Mouse (Mus musculus) stomach, postnatal 0 days (tissue): ENCODE measurements at regions not wholly inside any gene's neighbourhood (a gene's known extent, or its start where the extent isn't known, plus 50 kb on each side); places are given as distances from the start of the nearest gene placed in this dataset.

Experiments
- CTCF ChIP-seq: IDR thresholded peaks from 2 replicates; pipeline ENCODE4 v1.5.1; 2016; ENCODE audit warnings: antibody characterized with exemption, low read depth, mild to moderate bottlenecking, moderate library complexity
- EP300 ChIP-seq: optimal IDR thresholded peaks from 2 replicates; pipeline ENCODE3; 2016; ENCODE audit warnings: antibody characterized with exemption

DNA sequence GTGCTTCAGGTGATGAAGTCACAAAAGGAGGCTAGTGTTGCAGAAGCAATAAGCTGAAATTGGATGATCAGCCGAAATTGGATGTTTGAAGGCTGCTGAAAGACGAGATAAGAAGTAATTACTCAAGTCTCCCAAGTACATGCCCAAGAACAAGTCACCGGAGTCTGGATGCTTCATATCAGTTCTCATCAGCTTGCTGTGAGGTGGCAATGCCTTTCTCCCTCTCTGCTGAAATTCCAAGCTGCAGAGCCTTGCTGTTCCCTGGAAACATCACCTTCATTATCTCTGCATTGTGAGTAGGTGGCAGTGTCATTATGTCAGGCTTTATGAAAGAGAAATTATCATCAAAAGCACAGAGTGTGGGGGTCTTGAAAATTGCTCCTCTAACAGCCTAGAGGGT is 215.3 kb downstream of the Htr1b start:
- TF ChIP-seq CTCF (no peak), EP300 (no peak)
